Mouse (Mus musculus) mouse embryonic stem cell (cell line): ENCODE data around the gene Ltbp3.

Source experiments
- in situ Hi-C, 2 experiments: fragments of 300-500 bp; cut with MboI; formaldehyde crosslinking; loops; 1 replicate in 1 of 2; 3 replicates in 1 of 2; pipeline ENCODE4 v1.14.3; 2019 to 2020; ENCODE audit warnings: low sequenced_read_pairs in 2 of 2, low pct_unique_long_range_greater_than_20kb in 1 of 2, mixed read lengths in 1 of 2; ENCODE audit not compliant: unreplicated experiment in 1 of 2

The Ltbp3 gene

DNA sequence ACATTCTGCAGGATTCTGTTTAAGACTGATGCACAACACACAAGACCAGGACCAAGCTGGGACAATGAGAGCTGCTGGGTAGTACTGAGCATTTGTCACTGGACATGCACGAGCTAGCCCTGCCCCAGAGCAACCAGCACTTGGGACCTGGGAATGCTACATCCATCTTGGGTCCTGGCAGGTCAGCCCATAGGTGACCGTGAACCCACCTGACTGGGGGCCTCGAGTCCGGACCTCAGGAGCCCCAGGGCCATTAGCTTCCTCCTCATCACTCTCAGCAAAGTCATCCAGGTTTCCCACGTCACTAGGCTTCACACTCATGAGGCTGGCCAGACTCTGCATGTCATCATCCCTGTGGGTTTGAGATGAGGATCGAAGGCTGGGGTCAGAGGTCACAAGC, 19.5 kb upstream of the Ltbp3 start:
- in situ Hi-C loops: no loop called here

DNA sequence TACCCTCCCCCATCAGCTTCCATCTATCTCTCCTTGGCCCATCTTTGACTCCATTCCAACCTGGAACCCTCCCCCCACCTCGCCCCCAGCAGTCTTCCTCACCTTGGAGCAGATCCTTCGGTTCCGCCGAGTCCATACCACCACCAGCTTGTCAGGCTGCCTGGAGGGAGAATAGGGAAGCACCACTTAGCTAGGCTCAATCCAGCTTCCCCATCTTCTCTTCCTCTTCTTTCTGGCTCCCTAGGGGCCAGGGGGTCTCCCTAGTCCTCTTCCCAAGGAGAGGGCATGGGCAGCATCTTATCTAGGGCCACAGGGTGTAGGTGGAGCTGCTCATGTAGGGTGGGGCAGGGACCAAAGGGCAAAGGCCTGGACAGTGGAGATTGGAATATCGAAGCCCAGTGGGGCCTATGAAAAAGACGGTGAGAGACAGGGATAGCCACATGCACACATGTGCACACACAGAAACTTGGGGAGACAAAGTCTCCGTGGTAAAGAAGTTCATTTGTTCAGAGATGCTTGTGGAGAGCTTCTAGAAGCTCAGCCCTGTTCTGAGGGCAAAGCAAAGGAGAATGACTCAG, 17.8 kb upstream of the Ltbp3 start:
- in situ Hi-C loops: no loop called here

DNA sequence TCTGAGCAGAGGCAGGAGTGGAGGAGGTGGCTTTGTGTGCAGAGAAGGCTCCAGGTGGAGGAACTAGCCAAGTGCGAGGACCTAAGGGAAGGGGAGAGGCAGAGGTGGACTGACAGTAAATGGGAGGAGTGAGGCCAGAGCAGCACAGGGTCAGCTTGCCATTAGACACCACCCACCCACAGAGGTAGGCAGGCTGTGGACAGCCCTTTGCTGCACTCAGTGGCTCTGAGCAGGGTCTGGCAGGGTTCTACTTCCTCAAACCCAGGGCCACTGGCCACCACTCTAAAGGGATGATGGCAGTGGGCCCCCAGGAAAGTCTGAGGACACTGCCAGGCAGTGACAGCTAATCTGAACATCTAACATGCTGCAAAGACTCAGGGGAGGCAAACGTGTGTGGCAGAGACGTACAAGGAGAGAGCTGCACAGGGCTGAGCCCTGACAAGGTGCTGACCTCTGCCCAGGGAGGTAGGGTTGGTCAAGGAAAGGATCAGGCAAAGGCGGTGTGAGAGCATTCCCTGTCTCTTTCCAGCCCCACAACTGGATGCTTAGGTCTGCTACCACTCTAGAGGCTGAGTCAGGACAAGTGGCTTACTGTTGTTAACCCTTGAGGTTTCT, 16.7 kb upstream of the Ltbp3 start:
- in situ Hi-C loops: no loop called here

DNA sequence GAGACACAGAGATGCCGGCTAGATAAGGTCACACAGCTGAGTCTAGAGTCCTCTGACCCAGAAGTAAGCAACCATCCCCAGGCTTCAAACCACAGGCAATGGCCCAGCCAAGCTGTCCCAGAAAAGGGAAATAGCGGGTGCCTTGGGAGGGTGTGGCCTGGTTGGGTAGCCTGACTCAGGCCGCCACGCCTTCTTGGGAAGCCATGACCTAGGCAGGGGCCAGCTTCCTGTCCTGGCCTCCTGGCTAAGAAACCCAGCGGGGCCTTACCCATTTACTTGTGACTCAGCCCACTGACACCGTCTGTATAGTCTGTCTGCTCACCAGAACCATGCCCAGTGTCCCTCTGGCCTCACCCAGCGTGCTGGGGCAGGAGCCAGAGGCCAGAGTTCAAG, 16.2 kb upstream of the Ltbp3 start:
- in situ Hi-C loops: no loop called here

DNA sequence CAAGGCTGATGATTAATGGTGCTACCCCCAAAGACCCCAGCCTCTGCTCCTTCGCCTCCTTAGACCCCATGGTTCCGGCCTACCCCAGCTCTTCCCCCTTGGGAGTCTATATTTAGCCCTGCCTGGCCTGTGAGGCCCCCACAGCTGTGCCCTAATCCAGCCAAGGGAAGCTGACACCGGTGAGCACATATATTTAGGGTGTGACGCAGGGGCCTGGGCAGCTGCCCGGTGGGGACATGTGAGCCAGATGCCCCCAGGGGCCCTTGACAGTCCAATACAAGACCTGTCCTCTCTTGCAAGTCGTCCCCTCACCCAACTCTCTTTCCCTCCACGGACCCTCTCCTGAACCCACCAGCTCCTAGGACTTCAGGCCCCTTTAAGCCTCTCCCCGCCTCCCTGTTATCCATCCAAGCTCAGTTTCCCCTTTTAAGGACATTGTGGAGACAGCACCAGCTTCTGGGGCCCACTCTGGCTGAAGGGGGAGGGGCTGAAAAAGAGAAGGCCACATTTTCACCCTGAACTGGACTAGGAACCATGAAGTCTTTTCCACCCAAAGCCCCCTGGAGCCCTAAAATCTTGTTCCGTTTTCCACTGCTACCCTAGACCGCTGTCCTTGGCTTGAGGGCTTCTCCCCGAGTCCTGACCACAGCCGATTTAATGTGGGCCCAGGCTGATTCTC, 15.5 kb upstream of the Ltbp3 start:
- in situ Hi-C loops: no loop called here

DNA sequence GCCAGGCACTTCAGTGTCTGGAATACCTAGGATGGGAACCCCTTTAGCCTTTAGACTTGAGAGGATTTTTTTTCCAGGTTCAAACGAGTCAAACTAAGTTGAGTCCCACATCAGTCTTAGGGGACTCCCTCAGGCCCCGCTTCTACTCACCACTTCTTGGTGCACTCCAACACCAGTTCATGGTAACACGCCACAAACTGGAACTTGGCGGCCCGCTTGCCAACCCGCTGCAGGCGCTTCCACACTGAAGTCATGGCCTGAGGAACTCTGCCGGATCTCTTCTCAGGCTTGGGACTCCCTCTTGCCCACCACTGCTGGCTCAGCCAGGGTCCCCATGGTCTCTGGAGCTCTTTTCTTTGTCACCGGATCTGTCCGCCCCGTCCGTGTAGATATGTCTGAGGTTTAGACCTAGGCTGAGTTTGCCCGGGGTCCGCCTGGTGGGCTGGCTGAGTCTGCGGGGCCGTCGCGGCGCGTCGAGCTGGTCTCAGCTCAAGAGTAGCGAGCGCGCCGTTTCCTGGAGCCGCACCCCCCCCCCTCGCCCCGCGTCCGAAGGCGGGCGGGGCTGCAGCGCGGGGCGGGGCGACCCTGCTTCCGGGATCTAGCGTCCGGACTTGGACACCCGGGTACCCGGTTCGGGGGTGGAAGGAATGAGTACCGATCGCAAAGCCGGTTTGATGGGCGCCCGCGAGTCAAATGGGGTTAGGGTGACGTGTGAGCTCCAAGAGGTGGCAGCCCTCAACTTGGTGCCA, 14.8 kb upstream of the Ltbp3 start, which contains the start of gene Ehbp1l1:
TSS of gene Ehbp1l1 (minus strand) at position 551 of the 749 bp plus-strand sequence.
- in situ Hi-C loops: no loop called here

DNA sequence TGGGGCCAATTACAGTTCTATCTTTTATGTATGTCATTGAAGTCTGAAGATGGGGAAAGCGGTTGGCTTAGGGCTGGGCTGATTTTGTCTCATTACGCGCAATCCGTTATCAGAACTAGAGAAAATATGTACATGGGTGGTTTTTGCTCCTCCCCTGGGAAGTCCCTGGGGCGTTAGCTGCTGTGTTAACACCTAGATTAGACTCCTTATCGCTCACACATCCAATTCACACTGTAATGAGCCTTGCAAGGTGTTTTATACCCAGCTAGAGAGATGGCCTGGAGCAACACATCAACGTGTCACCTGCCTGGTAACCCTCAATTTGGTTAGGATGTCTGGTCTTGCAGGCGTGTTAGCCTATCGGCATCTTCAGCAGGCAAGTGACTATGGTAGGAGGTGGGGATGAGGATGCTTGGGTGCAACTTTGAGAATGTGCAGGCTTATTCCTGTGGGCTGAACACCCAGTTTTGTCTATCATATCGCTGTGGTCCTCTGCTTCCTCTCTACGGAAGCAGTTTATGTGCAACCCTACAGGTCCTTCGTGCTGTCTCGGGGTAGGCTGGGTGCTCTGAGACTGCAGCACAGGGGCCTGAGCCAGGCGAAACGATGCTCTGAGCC, 13.6 kb upstream of the Ltbp3 start:
- in situ Hi-C loops: no loop called here

DNA sequence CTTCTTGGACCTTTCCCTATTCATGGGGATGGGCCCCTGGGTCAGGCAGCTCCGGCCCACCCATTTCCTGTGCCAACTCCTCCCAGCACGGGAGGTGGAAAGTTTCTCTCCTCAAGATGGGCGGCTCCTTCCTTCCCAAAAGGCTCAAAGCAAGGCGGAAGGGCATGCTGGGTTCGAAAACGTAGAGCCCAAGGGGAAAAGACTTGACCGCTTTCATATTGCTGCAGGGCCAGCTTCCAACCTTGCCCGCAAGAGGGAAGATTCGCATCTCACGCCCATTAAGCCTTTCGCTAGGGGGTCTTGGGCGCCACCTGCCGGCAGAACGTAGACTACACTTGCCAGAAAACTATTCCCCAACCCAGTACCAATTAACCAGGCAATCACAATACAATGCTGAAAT, 13.0 kb upstream of the Ltbp3 start:
- in situ Hi-C loops: no loop called here

DNA sequence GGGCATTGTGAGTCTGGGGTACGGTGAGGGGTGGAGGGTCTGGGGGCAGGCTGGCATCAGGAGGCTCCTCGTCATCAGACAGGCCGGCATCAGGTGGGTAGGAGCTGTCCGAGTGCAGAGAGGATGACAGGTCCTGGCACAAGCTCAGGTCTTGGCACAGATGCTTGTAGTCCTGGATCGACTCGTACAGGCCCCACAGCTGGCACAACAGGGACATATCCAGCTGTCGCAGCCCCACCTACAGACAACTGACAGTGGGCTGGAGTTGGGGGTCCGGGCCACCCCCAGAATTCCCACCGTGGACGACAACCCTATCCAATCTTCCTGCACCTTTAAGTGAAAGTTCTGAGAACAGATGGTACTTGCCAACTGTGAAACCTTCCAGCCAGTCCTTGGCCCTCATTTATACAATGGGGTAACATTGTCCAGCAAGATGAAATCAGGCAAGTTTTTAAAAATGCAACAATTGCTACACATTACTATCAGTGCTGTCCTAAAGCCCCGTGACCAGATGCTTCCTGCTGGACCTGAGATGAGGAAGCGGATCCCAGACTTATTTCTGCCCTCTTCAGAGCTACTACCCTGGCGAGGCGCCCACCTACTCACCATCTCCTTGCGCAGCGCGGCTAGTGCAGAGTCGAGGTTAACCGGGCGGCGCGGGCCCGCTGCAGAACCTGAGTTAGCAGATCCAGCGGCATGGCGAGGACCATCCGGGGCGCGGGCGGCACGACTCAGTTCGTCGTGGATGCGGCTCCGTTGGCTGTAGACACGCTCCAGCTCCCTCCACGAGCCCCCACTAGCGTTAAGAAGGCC, 11.9 kb upstream of the Ltbp3 start:
- in situ Hi-C loops: no loop called here

DNA sequence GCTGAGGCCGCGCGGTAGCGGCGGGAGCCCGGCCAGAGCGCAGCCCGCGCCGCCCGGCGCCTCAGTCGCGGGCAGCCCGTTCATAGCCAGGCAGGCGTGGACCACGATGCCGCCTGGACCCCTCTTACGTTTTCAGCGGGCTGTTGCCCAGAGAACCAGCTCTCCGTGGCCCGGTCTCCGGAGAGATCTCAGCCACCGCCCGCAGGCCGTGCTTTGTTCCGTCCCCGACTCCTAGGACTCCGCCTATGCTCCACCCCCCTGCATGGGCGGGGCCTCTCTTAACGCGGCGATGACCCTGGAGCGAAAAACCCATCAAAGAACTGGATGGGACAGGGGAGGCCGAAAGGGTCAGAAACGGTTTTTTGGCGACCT, 11.3 kb upstream of the Ltbp3 start, which contains the start of gene Fam89b:
TSS of gene Fam89b (minus strand) at position 210 of the 372 bp plus-strand sequence.
- in situ Hi-C loops: no loop called here

DNA sequence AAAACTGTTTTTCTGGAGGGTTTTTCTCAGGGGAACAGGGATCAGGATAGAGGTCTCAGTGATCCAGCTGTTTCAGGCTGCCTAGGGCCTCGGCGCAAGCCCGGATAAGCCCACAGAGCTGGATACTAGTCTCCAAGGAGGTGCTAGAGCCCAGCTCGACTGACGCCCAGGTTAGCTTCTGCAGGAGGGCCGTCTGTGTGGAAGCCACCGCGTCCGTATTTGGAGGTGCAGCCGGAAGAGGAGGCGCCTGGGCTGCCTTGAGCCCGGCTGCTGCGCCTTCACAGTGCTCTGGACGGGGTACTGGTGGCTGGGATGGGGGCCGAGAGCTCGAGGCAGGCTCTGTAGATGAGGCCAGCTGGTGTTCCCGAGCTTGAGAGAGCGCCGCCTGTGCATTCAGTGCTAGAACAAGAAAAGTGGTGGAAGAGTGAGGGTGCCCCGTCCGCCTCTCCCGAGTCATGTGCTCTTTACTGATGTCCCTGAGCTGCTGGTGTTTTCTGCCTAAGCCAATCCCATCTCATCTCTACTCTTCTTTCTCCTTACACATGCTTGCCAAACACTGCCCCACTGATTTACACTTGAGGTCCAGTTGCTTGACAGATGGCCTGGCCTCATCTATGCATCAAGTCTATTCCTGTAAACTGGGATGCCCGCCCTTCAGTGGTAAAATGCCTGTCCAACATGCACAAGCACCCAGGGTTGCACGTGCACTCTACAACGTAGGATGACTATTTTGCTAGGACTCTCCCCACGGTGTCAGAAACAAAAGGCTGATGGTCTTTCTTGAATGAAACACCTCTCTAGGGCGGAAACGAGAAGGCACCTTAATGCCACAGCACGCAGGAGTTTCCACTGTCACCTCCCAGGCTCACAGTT, 10.2 kb upstream of the Ltbp3 start:
- in situ Hi-C loops: no loop called here

DNA sequence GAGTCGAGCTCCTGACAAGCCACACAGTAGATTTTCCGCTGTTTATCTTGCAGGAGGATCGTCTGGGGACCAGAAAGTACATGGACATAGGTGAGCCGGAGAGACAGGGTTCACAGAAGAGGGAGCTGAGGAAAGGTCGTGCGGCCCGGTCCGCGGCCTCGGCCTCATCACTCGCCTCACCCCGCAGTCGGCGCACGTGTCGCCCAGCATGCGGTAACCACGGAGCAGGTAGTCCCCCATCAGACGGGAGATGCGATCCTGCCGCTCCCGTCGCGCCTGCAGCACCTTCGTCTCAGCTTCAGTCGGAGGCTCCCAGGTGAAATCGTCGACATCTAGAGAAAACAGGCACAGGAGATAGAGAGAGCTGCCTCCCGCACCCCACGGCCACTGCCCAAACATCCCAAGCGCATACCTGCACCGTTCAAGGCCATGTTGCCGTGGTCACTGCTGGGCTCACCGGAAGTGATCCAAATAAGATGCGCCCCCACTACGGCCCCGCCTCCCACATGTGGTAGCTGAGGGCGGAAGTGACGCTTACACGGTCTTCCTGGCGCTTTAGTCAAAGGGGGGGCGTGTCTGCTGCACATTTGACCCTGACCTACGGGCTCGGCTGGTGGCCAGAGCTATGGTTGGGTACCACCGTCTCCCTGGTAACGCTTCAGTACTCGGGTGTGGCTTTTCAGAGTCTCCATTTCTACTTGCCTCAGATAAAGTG, 9.3 kb upstream of the Ltbp3 start:
- in situ Hi-C loops: no loop called here

DNA sequence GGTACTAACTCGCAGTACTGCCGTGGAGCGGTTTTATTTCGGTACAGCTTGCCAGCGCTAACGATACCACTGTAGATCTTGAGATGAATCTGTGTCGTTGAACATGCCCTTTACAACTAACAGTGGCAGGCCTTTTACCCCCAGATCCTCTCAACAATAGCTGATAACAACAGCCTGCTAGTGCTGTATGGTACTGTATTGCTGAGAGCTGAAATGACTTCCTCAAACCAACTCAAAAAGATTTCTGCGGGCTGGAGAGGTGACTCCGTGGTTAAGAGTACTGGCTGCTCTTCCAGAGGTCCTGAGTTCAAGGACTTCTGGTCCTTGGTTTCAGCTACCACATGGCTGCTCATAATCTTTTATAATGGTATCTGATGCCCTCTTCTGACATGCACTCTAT, 6.4 kb upstream of the Ltbp3 start:
- in situ Hi-C loops: no loop called here

DNA sequence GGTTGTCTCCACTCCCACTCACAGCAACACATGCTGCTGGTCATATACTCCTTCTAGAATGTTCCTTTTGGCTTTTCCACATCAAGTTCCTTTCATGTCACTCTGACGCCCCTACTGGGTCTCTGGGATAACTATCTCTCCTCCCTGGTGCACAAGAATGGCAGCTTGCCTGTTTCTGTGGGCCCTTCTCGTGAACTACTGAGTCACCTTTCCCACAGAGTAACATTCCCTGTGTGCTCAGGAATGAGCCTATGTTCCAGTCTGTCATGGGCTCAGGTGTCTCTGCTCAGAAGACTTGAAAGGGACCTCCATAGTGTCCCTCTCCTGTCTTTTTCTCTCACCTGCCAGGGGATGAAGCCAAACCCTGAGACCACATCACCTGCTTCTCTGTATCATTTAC, 1.3 kb upstream of the Ltbp3 start:
- in situ Hi-C loops: no loop called here

DNA sequence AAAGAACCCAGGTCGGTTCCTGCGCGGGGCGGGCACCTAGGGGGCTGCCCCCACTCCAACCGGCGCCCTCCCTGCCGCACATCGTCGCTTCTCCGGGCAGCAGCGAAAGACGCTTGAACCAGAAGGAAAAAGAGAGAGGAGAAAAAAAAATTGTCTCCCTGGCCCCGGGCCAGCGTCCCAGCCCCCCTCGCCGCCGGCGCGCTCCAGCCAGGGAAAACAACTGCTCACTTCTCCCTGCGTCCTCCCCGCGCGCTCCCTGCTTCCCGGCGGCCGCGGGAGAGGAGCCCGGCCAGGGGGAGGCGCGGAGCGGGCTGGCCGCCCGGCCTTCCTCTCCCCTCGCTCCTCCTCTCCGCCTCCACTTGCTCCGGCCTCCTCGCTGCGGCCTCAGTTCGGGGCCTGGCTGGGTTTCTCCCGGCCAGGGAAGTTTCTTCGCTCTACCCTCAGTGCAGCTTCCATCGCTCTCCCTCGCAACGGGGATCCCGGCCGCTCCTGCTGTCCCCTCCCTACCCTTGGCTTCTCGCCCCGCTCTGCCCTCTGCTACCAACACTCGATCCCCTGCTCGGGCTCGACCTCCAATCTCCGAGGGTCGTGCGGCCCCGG, 1.0 kb downstream of the Ltbp3 start:
- in situ Hi-C loops: no loop called here

DNA sequence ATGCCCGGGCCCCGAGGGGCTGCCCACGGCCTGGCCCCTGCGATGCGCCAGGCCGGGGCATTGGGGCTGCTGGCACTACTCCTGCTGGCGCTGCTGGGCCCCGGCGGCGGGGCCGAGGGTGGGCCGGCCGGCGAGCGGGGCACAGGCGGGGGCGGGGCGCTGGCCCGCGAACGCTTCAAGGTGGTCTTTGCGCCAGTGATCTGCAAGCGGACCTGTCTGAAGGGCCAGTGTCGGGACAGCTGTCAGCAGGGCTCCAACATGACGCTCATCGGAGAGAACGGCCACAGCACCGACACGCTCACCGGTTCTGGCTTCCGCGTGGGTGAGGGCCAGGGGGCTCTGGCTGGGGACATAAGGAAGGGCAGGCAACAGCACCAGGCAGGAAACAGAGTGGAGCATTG, 1.5 kb downstream of the Ltbp3 start:
- in situ Hi-C loops: no loop called here
